Mouse (Mus musculus): ENCODE measurements around the gene Olfr71.

The Olfr71 gene

DNA sequence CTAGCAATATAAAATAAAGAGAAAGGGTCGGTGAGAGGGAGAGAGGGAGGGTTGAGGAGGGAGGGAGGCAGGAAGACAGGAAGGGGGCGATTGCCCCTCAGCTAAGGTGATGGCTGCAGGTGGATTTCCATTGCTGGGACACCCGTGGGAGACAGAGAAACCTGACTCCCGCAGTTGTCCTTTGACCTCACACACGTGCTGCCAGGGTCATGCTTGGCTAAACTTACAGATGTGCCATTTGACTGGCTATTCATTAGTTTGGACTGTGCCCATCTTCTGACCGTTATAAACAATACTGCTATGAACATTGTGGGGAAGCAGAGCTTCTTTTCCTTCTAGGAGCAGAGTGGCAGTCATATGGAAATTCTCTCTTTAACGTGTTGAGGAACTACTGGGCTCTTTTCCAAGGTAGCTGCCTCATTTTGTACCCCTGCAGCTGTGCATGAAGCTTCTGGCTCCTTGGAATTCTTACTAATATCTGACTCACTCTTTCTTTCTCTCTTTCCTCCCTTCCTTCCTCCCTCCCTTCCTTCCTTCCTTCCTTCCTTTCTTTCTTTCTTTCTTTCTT lies 3.7 kb upstream of the Olfr71 start:
- DNase-seq (ENCODE audit: low spot score in 2 of 2): no peak

DNA sequence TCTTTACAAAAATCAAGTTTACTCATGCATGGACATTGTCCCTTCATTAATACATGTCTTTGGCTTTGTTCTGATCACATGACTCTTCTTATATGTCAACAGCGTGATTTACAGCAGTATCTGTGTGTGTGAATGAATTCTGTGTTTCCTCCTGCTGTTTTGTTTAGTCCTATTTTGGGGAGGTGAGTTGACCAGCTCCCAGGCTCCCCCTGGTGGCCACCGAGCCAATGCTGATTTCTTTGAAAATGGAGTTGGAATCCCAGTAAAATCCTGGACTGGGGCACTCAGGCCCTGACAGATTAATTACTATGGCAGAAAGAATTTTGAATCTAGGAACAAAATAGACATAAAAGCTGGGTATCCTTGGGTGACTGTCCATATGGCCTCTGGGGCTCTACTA lies 1.8 kb upstream of the Olfr71 start:
- peak; percentile 20 to 40 for DNase-seq (ENCODE audit: low spot score in 2 of 2)

DNA sequence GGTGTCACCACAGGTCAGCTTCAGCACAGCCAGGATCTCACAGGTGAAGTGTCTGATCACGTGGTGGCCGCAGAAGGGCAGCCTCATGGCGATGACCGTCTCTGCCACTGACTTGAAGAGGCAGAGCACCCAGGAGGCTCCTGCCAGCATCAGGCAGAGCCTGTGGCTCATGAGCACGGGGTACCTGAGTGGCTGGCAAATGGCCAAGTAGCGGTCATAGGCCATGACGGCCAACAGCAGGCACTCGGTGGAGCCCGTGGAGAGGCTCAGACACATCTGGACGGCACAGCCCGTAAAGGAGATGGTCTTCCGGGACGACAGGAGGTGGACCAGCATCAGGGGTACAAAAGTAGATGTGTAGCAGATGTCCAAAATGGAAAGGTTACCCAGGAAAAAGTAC lies 4.1 kb downstream of the Olfr71 start:
- DNase-seq (ENCODE audit: low spot score in 2 of 2): no peak

DNA sequence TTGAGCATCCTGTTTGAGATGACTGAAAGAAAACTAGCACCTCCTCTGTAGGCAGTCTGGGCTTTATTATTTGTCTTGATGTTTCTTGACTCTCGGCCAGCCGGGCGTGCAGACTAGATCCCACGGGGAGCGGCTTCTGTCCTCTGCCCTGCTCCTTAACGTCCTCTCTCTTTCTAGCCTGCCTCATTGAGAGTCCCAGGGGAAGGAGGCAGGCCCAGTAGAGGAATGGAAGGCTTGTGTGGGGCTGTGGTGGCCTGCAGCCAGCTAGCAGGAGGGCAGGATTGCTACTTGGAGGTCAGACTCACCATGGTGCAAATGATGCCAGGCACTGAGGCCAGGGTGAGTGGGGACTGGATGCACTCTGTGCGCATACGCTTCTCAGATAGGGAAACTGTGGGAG lies 6.2 kb downstream of the Olfr71 start:
- DNase-seq (ENCODE audit: low spot score in 2 of 2): no peak

DNA sequence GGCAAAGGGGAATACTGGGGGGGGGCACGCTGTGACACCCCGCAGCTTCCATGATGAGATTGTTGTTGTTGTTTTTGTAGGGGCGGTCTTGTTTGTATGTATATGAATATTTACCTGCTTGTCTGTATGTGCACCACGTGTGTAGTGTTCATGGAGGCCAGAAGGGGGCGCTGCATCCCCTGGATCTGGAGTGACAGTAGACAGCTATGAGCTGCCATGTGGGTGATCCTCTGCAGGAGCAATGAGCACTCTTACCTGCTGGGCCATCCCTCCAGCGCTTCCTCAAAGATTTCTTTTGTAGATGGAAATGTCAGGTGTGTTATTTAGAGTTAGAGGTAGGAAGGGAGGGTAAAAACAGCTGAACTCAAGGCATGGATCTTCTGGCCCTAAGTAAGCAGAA lies 6.6 kb downstream of the Olfr71 start:
- DNase-seq (ENCODE audit: low spot score in 2 of 2): no peak

DNA sequence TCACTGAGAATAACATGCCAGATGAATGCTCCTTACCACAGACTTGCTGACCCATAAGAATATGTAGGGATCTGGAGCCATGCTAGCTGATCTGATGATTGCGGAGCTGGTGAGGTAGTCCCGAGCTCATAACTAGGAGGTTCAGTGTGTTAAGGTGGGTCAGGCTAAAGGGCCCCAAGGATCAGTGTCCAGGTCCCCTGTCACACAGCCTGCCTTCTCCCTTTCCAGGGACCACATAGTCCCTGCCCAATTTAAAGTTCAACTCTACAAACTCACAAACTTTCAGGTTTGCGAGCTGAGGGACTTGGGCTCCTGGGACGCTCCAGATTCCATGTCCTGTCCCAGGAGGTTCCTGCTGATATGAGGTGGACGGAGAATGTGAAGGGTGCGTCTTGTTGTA lies 9.3 kb downstream of the Olfr71 start, which contains the start of gene Olfr70:
TSS of gene Olfr70 (minus strand) at position 101 of the 400 bp plus-strand sequence.
- DNase-seq (ENCODE audit: low spot score in 2 of 2): no peak

DNA sequence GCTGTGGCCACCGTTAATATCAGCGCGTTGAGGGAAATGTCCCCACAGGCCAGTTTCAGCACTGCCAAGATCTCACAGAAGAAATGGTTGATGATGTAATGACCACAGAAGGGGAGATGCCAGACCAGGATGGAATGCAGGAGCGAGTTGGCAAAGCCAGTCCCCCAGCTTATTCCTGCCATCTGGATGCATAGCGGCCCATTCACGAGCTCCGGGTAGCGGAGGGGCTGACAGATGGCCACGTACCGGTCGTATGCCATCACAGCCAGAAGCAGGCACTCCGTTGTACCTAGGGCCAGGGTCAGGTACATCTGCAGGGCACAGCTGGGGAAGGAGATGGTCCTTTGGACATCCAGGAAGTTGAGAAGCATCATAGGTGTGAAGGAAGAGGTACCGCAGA lies 13.5 kb downstream of the Olfr71 start:
- DNase-seq (ENCODE audit: low spot score in 2 of 2): no peak

DNA sequence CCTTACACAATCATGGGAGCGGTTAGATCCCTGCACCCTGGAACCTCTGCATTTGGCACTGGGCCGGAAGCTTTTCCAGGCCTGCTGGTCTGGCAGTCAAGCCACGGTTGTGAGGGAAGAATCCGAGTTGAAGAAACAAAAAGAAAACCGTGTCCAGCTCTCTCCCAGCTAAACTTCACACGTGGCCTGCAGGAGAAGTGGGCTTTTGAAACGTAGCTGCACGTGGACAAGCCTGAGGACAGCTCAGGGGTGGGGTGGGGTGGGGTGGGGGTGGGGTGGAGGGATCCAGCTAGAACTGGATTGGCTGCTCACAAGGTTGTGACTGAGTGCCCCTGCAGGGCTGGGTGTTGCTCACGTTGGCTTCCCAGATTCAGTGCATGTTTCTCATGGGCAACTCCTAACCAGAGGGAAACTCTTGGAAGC lies 14.8 kb downstream of the Olfr71 start:
- no peak for DNase-seq (ENCODE audit: low spot score in 2 of 2)

DNA sequence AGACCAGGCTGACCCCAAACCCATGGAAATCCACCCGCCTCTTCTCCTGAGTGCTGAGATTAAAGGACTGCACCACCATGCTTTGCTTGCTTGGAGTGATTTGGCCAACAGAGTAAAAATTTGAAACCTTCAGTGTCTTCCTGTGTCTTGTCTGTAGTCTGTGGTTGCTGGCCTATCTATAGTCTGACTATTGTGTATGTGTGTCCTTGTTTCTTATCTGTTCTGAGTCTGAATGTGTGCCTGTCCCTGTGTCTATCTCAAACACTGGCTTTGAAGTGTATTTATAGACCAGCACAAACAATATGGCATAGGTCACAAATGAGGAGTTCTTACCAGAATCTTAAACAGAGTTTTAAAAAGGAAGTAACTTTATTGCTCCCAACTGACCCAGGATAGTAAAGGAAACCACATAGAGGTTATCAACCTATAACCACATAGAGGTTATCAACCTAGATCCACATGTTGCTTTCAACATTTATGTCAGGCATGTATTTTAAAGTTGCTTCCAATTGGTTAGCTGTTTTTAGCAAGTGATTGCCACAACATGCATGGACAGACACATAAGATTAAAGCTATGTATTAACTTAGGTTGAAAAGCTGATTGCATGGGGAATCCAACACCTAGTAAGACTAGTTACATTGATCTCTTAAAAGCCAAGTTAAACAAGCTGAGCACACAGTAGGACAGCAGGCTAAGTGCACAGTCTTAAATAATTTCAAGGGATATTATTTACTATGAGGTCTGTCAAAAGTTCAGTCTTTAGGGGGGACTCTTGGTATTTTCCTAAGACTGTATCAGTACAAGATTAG lies 15.4 kb downstream of the Olfr71 start:
- no peak for DNase-seq (ENCODE audit: low spot score in 2 of 2)

DNA sequence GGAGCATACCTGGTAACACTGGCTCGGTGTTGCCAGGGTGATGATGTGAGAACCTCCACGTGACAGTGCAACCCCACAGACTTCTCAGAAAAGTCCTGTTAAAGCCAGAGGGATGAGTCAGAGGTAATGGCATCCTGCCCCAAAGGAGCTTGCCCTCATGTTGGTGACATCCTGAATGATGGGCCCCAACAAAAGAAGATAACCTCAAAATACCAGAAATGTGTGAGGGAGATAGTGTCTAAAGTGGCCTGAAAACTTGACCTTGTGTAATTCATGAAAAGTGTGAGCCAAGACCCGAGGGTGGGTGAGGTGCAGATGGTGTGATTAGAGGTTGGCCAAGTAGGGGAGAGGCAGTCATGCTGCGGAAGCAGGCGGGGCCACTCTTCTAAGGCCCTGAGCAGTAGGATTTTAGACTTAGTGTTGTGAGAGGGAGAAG lies 16.2 kb downstream of the Olfr71 start:
- DNase-seq (ENCODE audit: low spot score in 2 of 2): no peak

DNA sequence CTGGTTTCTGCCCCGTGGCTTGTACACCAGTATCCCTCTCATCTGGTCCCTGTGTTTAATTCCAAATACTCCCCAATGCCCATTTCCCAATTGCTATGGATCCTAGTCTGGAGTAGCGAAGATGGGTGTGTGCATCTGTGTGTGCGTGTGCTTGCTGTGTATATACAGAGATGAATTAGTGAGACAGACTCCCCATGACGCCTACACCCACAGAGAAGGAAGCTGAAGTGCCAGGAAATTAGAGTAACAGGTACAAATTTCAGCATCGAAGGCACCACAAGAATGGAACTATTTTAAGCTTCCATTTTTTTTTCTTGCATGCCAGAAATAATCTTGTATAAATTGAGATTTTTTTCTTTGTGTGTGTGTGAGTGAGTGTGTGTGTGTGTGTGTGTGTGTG lies 19.0 kb downstream of the Olfr71 start:
- no peak for DNase-seq (ENCODE audit: low spot score in 2 of 2)

DNA sequence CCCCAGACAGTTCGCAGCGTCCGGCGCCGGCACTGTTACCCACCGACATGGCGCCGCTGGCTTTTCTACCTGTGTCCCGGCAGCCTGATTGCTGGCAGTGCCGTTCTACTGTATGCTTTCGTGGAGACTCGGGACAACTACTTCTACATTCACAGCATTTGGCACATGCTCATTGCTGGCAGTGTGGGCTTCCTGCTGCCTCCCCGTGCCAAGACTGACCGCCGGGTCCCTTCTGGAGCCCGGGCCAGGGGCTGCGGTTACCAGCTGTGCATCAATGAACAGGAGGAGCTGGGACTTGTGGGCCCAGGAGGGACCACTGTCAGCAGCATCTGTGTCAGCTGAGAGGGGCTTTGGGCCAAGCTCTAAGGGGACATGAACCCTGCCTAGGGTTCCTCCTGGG lies 20.0 kb downstream of the Olfr71 start:
- no peak for DNase-seq (ENCODE audit: low spot score in 2 of 2)

DNA sequence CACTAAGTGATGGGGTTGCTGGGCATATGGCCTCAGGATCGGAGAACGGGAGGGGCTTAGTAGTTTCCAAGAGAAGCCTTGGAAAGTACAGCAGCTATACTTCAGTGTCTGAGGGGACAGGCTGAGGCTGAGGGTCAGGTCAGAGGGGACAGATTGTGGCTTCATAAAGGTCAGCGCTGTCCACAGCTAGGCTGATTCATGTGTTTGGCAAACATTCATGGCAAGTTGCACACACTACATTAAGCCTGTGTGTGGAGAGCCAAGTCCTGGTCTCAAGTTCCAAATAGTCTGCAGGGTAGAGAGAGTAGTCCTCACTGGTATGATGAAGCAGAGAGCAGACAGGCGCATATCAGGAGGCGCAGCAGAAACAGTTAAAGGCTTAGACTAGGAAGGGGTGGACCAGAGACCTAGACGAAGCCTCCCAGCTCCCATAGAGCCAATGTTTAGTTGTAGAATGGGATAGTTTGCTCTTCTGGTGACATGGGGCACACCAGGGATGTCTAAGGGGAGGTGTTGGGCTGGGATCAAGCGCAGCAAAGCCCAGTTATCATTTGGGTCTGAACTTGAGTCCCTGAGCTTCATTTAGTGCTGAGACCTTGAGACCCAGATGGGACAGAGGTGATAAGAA lies 30.5 kb downstream of the Olfr71 start:
- DNase-seq (ENCODE audit: low spot score in 2 of 2): no peak

DNA sequence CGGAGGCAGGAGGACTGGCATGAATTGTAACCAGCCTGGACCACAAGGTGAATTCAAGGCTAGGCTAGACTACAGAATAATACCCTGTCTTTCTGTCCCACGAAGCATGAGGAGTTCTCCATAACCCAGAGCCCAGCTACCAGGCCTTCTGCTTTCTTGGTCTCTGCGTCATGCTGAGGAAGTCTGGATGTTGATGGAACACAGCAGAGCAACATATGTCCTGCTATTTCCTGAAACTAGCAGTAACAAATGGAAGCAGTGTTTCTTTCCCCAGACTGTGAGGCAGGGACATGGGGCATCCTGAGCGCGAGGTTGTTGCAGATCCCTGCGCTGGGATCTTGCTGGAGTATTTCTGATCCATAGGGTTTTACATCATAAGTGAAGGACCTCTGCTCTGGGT lies 31.5 kb downstream of the Olfr71 start:
- DNase-seq (ENCODE audit: low spot score in 2 of 2): no peak

DNA sequence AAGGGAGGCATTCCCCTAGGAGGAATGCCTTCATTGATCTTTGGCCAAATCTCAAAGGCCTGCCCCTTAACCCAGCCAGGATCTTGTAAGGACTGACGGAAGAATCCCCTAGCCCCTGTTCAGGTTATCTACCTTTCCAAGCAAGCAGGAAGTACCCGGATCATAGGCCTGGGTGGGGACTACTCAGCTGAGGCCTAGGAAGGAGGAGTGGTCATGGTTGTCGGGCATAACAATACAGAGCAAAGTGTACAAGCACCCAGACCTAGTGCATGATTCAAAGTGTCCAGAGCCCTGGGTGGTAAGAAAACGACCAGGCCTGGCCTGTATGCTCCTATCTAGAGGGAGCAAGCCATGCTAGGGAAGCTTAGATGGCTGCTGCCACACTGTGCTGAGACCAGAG lies 34.4 kb downstream of the Olfr71 start:
- no peak for DNase-seq (ENCODE audit: low spot score in 2 of 2)

DNA sequence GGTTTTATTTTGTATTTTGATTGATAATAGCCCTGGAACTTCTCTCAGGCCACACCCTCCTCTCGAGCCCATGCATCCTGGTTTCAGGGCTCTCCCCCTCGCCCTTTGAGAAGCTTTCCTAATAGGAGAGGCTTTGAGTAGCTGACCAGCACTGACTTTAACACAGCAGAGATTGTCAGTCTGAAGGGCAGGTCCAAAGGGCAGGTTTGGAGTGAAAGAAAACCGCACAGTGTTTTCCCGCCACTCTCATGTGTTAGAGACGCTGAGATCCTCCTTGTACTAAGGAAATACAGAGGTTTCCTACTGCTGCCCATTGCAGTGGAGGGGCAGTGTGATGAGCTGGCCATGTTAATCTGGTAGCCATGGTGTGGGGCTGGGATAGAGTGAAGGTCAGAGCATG lies 35.1 kb downstream of the Olfr71 start:
- DNase-seq (ENCODE audit: low spot score in 2 of 2): no peak

DNA sequence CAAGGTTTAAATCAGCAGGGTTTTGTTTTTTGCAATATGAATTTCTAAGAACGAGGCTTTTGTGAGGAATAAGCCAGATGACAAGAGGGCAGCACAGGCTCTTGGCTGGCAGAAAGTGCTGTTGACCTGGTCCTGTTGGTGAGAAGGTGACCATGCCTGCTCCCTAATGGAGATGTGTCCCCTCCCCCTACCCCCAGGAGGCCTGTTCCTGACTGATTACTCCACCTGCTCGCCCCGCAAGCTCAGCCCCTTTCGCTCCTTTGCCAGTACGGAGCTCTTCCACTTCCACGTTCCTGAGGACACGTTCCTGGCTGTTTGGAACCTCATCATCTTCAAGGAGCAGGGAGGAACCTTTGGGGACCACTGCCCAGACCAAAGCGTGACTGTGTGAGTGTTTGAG lies 36.4 kb downstream of the Olfr71 start:
- DNase-seq (ENCODE audit: low spot score in 2 of 2): no peak

DNA sequence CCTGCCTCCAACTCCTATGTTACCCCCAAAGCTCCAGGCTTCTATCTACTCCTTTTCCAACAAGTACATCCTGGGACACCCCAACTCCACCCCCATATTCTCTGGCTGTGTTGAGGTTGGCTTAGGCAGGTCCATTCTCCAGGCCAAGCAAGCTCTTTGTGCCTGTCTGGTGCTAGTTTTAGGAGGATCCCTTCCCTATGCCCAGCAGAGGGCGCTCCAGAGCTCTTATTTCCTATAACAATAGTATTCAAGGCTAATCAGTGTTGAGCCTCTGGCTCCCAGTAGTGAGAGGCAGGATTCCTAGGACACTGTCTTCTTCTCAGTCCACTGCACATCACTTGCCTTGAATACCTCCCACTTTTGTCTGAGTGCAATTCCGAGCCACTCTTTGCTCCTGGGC lies 38.0 kb downstream of the Olfr71 start:
- DNase-seq (ENCODE audit: low spot score in 2 of 2): peak; percentile 60 to 78

DNA sequence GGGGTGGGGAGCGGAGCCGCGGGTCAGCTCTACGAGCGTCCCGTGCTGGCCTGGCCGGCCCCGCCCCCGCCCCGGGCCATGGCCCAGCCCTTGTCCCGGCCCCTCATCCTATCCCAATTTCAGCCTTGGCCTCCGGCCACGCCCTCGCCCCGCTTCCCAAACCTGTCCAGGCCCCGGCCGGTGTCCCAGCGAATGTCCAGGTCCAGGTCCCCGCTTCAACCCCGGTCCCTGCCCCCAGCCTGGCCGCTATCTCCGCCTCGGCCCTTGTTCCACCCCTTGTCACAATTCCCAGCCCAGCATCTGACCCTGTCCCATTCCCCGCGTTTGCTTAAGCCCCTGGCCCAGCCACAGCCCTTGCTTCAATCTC lies 40.6 kb downstream of the Olfr71 start:
- peak in 1 of 2 experiments; percentile 41 for DNase-seq (ENCODE audit: low spot score in 2 of 2)

DNA sequence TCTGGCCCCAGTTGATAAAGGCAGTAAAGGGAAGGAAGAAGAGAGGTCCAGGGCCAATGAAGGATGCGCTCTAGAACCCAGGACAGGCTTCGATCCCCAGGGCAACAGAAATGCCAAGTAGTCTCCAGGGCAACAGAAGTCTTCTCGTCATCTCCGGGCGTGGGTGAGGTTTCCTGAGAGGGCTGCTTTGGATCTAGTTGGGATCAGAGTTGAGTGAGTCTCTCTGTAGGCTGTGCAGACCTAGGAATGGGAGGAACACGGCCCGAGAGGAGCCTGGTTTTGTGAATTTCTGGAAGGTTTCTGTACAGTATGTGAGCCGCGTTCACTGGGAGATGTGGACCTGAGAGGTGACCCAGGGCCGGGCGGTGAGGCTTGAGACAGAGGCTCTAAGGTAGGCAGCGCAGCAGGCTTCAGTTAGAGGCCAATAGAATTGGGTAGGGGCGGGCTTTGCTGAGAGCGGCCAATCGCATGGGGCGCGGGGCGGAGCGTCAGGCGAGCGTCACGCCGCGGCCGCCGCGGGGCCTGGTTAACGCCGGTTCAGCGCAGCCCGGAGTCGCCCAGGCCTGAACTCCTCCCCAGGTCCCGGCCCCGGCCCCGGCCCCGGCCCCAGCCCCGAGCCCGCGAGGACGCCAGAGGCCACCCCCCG lies 41.1 kb downstream of the Olfr71 start, which contains the start of the genes Tmem8b and Fam221b:
TSS of gene Tmem8b (plus strand) at position 190 of the 646 bp plus-strand sequence.
TSS of gene Fam221b (minus strand) at position 364 of the 646 bp plus-strand sequence.
- peak; percentile 87 to 88 for DNase-seq (ENCODE audit: low spot score in 2 of 2)

DNA sequence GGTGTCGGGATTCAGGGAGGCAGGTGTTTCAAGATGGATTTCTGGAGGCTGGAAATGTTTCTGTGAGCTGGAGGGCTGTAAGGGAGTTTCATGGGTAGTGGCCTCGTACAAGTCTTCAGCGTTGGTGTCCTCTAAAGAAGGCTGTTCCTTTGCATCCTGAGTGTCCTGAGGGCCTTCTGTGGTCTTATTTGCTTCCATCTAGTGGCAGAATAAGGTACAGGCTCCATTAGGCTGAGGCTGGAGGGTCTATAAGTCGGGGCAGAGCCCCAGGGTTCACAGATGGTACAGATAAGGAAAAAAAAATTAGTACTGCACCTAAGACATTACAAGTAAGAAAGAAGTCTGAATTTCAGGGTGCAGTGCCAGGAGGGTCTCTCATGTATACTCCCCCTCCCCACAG lies 43.6 kb downstream of the Olfr71 start:
- no peak for DNase-seq (ENCODE audit: low spot score in 2 of 2)

DNA sequence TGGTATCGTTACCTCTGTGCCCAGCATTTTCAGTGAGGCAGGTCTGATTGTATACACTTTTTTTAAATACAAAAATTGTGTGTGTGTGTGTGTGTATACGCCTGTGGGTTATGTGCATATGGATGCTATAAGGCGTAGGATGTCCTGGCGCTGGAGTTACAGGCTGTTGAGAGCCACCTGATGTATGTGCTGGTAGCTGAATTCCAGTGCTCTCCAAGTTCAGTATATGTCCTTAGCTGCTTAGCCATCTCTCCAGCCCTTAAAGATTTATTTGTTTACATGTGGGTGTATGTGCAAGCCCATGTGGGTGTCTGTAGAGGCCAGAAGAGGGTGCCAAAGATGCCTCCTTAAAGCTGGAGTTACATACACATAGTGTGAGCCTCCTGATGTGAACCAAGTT lies 52.9 kb downstream of the Olfr71 start:
- DNase-seq (ENCODE audit: low spot score in 2 of 2): no peak

Measured in spleen, postnatal 36 days (tissue).